Mouse (Mus musculus) c-Kit-negative CD71-positive TER-119-positive erythroid progenitor cells, embryonic 14.5 days (primary cell): ENCODE measurements around the gene Nrk.

ENCODE experiments used
- DNase-seq: peaks from one replicate; pipeline ENCODE4 v3.0.0-alpha.2; 2013; ENCODE audit warnings: low read depth, low spot score

The Nrk gene

DNA sequence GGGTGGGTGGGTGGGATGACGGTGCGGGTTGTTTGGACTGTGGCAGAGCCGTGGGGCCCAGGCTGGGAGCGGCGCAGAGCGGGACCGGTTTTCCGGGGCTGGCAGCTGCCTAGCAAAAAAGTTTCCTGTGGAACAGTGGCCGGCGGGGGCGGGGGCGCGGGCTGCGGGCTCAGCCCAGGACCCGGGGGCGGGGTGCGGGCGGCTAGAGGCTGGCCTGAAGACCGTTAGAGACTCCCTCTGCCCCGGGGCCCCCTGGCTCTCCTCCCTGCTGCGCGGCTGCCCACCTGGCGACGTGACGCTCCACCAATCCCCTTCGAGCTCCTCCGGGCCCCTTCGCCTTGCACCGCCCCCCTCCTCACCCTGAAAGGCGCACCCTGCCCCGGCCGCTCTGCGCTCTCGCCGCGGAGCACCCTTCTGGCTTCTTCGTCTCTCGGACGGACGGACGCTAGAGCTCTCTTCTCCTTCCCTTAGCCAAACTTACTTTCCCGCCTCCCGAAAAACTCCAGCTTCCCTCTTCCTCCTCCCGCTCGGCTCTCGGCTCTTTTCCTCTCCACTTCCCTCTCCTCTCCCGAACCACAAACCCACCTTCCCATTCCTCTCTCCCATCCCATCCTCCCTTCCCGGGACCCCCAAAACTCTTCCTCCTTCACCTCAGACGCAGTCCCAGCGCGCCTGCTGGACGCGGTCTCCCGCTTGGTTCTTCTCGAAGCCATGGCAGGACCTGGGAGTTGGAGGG, at the start of gene Nrk:
TSS of gene Nrk (plus strand) at position 390 of the 736 bp plus-strand sequence.
- no peak for DNase-seq

DNA sequence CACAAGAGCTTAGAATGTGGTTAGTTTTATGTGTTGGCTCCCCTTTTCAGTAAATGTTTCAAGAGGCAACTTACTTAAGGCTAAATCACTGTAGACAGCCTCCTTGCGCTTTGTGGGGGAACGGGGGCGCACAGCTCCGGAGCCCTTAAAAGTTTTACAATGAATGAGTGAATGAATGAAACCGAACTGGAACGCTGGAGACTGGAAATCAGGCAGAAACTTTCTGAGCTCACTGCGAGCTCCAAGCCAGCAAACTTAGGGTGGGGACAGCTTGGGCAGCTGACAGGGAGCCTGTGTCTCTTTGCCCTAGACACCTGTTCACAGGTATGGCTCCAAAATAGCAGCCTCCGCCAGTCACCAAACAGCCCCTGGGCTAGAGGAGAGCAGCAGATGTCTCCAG, 864 bp upstream of the Nrk start:
- DNase-seq = no peak

DNA sequence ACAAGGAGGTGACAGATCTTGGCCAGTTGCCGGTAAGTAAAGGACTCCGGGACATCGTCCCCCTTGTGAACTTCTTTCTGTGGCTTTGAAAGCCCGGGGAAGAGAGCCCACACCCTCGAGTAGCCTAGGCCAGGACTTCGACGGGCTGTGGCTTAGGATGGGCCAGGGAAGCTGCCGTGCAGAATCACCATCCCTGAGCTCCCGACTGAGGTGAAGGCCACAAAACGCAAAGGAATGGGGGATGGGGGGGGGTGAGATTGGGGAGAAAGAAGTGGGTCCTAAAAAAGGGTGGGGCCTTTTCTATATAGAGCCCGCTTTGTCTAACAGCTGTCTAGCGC, 516 bp downstream of the Nrk start:
- DNase-seq = no peak

DNA sequence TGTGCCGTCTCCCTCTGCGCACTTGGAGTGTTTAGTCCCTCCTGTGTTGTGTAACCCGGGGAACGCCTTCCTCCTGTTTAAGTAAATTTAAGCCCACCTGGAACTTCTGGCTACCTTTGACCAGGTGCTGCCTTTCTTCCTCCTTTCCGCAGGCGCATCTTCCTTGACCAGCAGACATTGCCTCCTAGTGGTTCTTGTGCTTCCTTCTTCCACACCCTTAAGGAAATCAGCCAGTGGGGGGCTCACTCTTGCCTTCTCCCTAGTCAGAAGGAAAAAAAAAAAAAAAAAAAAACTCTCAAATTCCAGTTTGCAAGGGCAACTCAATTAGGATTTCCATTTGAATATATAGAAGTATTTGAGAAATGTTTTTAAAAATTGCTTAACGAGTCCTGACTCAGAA, 4.8 kb downstream of the Nrk start:
- no peak for DNase-seq

DNA sequence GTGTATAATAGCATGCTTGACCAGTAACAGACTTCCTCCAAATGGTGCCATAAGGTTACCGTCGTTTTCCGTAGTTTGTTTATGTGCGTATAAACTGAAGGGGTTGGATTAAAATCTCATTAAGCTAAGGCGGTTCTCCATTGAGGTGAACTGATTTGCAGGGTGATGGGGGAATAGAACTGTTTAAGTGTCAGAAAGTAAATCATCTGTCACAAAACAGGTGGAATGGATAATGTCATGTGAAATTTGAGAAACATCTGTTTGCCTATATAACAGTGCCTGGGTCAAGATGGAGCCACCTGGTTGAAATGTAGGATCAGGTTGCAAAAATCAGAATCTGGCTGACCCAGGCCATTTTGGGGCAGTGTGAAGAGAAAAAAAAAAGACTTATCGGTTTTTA, 29.7 kb downstream of the Nrk start:
- DNase-seq = no peak

DNA sequence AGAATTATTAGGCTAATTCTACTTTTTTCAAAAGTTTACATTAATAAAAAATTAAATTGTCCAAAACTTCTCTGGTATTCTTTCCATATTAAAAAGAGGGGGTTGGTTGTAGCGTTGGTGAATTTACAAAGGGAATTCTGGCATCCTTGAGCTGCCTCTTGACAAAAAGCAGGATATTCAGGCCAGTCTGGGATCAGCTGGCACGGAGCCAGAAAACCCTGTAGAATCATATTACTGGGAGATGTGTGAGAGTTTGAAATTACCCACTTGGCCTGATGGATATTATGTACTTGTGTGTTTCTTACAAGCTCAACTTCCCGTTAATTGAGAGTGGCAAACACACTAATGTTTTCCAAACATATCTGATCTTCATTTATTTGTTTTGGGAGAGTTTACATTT, 46.5 kb downstream of the Nrk start:
- no peak for DNase-seq

DNA sequence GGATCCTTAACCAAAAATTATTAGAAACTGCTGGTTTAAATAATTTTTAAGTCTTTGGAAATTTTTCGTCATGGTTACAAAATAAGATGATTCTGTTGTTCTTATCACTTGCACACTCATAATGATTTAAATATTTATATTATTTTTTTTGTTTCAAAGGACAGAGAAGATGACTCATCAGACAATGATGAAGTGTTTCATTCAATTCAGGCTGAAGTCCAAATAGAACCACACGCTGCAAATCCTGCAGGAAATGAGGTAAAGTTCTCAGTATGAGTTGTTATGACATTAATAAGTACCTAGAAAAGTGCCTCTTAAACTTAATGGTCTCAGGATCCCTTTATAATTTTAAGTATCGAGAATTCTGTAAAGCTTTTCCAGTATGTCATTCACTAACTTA, 64.3 kb downstream of the Nrk start:
- DNase-seq = no peak

DNA sequence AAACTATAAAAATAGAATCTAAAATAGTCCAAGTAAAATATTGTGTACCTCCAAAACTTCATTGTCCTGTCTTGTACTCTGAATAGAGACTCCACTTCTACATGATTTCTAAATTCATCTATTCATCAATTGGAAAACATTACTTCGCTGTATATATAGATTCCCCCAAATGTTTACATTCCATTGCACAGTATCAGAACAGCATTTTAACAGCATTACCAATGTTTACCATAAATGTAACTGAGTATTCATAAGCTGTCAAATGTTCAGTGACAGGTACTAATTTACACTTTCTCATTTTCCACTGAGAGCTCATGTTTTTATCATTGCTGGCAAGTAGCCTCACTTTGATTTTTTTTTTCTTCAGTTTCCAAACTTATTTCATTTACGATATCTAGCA, 65.0 kb downstream of the Nrk start:
- no peak for DNase-seq

DNA sequence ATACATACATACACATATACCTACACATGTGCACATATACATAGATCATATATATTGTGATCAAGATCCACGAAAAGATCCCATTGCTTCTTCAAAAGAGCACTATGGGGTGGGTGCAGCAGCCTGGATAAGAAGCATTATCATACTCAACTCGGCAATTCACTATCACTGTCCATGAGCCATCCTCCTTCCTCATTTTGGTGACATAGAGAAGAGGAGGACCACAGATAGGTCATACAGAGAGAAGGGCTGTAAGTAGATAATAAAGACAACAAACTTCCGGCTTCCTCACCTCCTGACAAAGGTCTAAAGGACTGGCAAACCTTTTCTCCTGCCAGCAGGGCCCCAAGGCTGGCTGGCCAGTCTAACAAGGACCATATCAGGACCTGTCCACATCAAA, 100.3 kb downstream of the Nrk start:
- no peak for DNase-seq

DNA sequence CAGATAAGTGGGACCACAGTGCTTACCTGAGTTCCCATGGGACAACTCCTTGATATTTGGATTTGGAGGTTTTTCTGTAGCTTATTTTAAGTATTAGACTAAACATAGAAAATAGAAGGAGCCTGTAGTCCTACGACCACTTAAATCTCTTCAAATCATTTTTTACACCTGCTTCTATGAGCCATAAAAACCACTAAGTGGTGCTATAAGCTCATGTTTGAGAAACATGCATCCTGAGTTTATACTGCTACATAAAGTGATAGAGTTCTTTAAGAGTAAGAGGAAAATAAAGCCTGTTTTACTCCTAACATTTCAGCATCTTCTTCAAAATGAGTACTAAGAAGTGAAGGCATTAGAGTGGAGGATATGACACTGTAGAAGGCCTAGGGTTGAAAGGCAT, 102.3 kb downstream of the Nrk start:
- no peak for DNase-seq

DNA sequence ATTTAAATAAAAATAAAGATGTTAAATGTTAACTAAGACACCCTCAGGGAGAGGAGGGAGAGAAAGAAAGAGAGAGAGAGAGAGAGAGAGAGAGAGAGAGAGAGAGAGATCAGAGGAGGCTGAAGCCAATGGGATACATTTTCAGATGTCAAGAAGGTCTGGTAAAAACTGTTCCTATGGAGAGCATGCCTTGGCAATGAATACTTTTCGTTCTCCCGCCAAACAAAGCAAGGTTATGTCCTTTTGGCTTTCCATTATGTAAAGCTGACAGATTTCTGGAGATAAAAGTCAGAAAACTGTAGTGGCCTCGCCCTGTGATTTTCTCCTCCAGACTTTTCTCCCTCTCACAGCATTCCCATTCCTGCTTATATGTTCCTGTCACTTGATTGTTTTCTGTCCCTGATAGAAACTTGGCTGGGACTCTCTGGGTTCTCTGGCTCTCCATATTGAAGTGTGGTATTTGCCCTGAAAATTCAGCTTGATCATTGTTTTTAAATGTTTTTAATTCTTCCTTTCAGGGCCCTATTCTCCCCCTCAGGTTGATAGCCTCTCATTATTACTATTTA, 112.4 kb downstream of the Nrk start:
- no peak for DNase-seq

DNA sequence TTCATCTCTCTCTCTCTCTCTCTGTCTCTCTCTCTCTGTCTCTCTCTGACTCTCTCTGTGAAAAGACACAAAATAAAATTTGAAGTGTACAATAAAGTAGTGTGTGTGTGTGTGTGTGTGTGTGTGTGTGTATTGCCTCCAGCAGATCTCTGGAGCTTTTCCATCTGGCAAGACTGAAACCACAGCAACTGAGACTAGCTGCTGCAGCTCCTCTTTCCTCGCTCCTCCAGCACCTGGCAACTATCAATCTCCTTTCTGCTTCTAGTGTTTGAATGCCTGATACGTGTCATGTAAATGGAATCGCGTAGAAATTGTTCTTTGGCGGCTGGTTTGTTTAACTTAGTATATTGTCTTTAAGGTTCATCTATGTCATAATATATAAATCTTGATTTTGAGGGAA, 113.1 kb downstream of the Nrk start:
- no peak for DNase-seq

DNA sequence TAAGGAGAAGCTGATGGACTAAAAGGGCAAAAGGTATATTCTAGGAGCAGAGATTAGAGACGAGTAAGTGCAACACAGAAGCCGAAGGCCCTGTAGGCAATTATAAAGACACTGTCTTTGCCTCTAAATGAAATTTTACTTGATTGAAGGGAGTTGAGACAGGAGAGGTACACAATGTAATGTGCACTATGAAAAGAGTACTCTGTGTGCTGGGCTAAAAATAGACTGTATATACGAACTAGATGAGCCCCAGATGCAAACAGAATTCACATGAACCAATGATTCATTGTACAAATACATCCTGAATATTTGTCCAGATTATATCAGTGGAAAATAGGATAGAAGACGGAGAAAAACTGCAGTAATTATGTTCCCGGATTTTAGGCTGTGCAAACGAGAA, 113.7 kb downstream of the Nrk start:
- no peak for DNase-seq

DNA sequence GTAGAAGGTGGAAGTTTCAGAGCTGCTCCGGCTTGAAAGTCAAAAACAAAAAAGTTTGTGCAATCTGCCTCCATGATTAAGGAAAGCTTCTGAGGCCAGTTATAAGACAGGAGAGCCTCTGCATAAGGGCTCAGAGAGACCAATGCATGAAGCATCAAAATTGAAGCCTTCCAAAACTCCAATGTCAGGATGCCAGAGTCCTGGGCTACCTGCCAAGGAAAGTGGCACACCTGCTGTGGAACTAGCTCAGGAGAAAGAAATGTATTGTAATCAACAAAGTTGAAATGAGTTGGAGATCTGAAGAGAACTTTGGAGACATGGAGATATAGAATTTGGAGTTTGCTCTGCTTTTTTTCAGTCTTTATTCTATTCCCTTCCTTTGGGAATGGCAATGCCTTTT, 123.4 kb downstream of the Nrk start:
- DNase-seq = no peak

DNA sequence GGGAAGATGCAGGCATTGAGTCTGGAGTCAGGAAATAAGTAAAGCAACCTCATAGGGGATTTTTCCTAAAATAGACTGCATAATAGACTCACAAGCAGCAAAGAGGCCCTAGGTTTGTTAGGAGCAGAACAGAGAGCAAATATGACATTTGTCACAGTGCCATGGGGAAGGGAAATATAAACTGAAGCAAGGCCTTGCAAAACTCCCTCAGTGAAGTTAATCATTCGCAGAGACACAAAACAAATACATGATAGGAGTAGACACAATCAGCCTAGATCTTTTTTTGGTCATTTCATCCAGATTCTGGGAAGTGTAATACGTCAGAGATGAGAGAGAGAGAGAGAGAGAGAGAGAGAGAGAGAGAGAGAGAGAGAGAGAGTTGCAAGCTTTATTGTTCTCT, 125.1 kb downstream of the Nrk start:
- DNase-seq = no peak

DNA sequence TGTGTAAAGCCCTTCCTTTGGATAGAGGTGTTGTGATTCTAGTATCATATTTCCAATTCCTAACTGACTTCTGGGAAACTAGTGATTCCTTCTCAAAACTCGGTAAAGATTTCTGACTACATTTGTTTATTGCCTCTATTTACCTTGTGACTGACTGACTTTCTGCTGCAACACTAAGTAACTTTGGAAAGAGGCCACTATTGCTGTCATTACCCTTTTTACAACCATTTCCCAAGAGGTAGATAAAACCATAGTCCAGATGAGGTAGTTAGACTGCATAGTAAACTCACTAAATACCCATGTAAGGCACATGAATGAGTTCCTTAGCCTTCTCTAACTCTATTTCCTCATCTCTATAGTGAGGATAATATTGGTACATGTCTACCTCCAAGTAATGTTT, 126.9 kb downstream of the Nrk start:
- no peak for DNase-seq

DNA sequence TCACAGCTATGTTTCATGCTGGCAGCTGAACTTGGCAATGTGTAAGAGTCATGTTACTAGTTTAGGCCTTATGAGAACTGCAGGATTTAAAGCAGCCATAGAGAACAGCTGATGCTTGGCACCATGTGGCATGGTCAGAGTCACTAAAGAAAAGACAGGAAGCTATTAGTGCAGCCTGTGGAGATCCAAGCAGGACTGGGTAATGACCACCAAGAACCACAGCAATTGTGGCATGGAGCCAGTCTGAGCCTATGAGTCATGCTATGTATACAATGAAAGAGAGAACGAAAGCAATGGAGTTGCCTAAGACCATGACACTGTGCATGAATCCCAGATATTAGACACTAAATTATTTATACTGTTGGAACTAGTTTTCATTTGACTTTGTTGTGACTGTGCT, 137.7 kb downstream of the Nrk start:
- no peak for DNase-seq

DNA sequence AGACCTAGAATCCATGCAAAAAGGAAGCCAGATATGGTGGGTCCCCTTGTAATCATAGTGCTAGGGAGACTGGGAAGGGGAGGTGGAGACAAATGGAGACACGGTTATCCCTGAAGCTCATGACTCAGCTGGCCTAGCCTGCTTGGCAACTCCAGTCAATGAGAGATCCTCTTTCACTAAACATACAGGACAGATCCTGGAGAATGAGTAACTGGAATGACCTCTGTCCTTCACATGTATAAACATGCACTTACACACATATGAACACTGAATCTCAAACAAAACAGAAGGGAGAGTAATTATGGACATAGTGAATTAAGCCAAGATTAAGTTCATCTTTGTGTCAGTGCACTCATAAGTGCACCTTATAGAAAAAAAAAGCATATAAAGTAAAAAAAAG, 138.9 kb downstream of the Nrk start:
- no peak for DNase-seq
